Mouse (Mus musculus) heart, embryonic 16.5 days (tissue): ENCODE measurements at regions not wholly inside any gene's neighbourhood (a gene's known extent, or its start where the extent isn't known, plus 50 kb on each side); places are given as distances from the start of the nearest gene placed in this dataset.

Experiments
- ATAC-seq: fragments of 200-750 bp; cut with Nextera tagmentation; replicated peaks from 2 replicates; pipeline ENCODE4 v1.8.0; 2017; ENCODE audit warnings: moderate number of reproducible peaks; ENCODE audit not compliant: insufficient read depth, low FRiP score; ENCODE audit errors: extremely low read depth
- H3K27ac ChIP-seq: fragments of 300-500 bp; sonication (generic); 2 replicates; pipeline ENCODE4 v1.5.1; 2014; ENCODE audit warnings: mild to moderate bottlenecking, low read length, control low read depth, moderate library complexity
- H3K27me3 ChIP-seq: fragments of 300-500 bp; sonication (generic); 2 replicates; pipeline ENCODE4 v1.6.1; 2014; ENCODE audit warnings: low read length, mixed read lengths; ENCODE audit not compliant: control insufficient read depth, insufficient read depth
- H3K36me3 ChIP-seq: fragments of 300-500 bp; sonication (generic); 2 replicates; pipeline ENCODE4 v1.6.1; 2014; ENCODE audit not compliant: control insufficient read depth, insufficient read depth
- H3K4me1 ChIP-seq: fragments of 300-500 bp; sonication (generic); 2 replicates; pipeline ENCODE4 v1.6.1; 2014; ENCODE audit warnings: low read length, mixed read lengths; ENCODE audit not compliant: control insufficient read depth, insufficient read depth
- H3K4me2 ChIP-seq: fragments of 300-500 bp; sonication (generic); 2 replicates; pipeline ENCODE4 v1.6.1; 2014; ENCODE audit warnings: low read depth, mild to moderate bottlenecking, control low read depth, low read length
- H3K4me3 ChIP-seq: fragments of 300-500 bp; sonication (generic); 2 replicates; pipeline ENCODE4 v1.5.1; 2014; ENCODE audit warnings: mild to moderate bottlenecking, control low read depth, low read length
- H3K9ac ChIP-seq: fragments of 300-500 bp; sonication (generic); 2 replicates; pipeline ENCODE4 v1.6.1; 2014; ENCODE audit warnings: low read length, control low read depth
- H3K9me3 ChIP-seq: fragments of 300-500 bp; sonication (generic); replicated peaks from 2 replicates; pipeline ENCODE4 v1.6.1; 2016; ENCODE audit warnings: low read length; ENCODE audit not compliant: control insufficient read depth
- WGBS: fragments of 180-500 bp; shearing (Covaris S2); extraction: QIAGEN DNeasy Blood & Tissue Kit; methylation state at CpG from one replicate; pipeline ENCODE4 v1.1.7; 2014; 5-methylcytosine and 5-hydroxymethylcytosine counted together

DNA sequence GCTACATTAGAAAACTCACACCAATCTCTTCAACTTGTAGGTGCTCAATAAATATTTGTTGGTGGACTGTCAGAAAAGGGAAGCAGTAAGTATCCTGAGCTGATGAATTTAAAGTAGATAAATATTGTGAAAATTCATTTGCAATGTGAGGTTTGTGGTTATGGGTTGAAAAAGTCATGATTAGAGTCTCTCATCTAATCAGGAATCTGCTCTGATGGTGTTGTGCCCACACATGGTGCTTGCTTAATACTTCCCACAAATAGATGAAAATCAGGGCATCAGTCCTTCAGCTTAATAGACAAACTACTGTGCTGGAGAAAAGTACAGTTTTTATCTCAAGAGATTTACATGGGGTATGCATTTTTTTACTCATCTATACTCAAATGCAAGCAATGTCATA, 59.9 kb downstream of the S1pr1 start:
- H3K4me1 ChIP-seq, result no peaks in the 10 kb centered on the region
- no peak for ATAC-seq
- H3K9me3 ChIP-seq, result no peaks in the 10 kb centered on the region
- no peak overlapping the region for H3K4me2 ChIP-seq
- H3K4me3 ChIP-seq, result no peak overlapping the region
- no peaks in the 10 kb centered on the region for H3K27me3 ChIP-seq
- H3K27ac ChIP-seq, result no peak overlapping the region
- no peak overlapping the region for H3K9ac ChIP-seq
- no peaks in the 10 kb centered on the region for H3K36me3 ChIP-seq

DNA sequence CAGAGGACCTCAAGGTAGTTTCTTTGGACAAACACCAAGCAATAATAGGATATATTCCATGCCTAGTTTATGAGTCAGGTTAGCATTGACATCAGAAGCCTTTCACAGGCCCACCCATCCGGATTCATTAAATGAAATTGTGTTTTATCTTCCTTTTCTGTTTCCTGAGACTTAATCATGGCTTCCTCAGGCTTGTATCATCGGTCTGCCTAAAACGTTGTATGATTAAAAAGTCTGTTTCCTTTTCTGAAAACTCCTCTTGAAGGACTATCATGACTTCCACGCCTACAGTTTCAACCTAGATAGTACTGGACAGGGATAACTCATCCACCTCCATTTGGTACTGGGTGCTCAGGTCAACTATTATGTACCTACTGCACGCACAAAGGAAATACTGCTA, 62.6 kb downstream of the S1pr1 start:
- no peaks in the 10 kb centered on the region for H3K36me3 ChIP-seq
- H3K4me3 ChIP-seq, result no peak overlapping the region
- WGBS, result 67% methylated on average over 5 of the region's 5 CpGs
- H3K4me2 ChIP-seq, result no peak overlapping the region
- peaks cover 2% of the 10 kb centered on the region for H3K4me1 ChIP-seq
- ATAC-seq, result no peak
- H3K9ac ChIP-seq, result no peak overlapping the region
- no peaks in the 10 kb centered on the region for H3K9me3 ChIP-seq
- H3K27me3 ChIP-seq, result no peaks in the 10 kb centered on the region
- no peak overlapping the region for H3K27ac ChIP-seq

DNA sequence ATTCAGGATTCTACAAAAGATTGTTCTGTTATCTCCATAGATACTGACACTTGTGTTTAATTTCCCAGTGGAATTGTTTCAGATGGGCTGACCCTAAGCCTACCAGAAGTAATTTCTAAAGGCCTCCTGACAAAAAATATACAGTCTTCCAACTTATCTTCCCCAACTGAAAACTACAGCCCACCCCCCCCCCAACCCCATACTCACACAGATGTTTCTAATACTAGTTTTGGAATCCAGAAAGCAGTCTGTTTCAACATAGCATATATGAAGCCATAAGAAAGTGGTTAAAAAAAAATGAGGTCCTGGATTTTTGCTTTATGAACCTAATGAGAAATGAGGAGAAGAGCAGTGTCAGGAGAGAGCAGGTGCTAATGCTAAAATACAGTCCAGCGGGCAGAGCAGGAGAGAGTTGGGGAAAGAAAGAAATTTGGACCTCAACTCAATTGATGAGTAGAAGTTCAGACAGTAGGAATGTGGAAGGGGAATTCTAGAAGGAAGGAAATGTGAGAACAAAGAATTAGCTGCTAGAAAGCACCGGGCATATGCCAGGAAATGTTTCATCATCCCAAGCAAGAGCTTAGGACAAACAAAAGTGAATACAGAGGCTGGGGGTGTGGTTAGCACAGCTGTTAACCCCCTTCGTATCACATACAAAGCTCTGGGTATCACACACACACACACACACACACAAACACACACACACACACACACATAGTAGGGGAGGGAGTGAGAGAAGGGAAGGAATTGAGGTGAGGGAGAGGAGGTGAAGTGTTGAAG, 65.3 kb downstream of the S1pr1 start:
- Histone ChIP-seq H3K27ac (no peak overlapping the region), H3K4me3 (no peak overlapping the region), H3K9me3 (no peaks in the 10 kb centered on the region), H3K27me3 (no peaks in the 10 kb centered on the region), H3K9ac (no peak overlapping the region), H3K4me1 (peaks cover 23% of the 10 kb centered on the region), H3K36me3 (no peaks in the 10 kb centered on the region), H3K4me2 (no peak overlapping the region)
- ATAC-seq, result no peak
- 63% methylated on average over 3 of the region's 3 CpGs for WGBS

DNA sequence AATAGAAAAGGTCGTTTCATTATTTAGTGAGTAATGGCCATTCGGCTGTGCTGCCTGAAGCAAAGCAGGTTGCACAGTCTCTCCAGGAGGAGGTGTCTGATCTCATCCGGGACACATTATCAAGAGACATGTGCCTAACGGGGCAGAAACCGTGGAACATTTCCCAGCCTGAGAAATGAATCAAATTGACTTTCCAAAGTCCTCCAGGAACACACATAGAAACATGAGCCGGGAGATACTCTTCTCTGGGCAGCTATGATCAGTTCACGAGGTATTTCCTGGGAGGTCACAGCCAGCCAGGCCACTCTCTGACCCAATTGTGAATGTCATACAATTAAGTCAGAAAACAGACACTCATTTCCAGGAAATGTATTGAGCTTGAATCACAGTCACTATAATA, 67.9 kb downstream of the S1pr1 start:
- no peaks in the 10 kb centered on the region for H3K9me3 ChIP-seq
- no peak overlapping the region for H3K4me3 ChIP-seq
- no peak overlapping the region for H3K4me2 ChIP-seq
- peak overlapping the region; percentile 55 for H3K27ac ChIP-seq
- ATAC-seq, result no peak
- H3K36me3 ChIP-seq, result no peaks in the 10 kb centered on the region
- peaks cover 35% of the 10 kb centered on the region for H3K4me1 ChIP-seq
- WGBS, result 36% methylated on average over 7 of the region's 7 CpGs
- peak overlapping the region; percentile 6; the same call in 1 of the 2 replicates for H3K9ac ChIP-seq
- no peaks in the 10 kb centered on the region for H3K27me3 ChIP-seq

DNA sequence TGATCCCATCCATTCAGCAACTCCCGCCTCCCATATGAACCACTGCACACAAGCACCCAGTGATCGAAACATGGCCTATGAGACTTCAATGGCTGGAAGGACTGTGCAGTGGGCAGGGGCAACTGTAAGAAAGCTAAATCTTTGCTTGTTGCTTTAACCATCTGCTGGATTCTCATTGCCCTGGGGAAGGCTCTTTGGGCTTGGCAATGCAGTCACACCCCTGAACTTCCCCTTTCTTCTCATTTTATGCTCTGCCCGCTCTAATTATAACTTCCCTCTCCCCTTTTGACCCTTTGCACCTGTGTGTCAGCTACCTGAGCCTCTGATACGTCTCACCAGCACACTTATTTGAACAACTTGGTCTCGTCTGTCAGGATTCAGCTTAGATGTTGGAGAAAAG, 70.6 kb downstream of the S1pr1 start:
- Histone ChIP-seq H3K9me3 (no peaks in the 10 kb centered on the region), H3K4me1 (peaks cover 44% of the 10 kb centered on the region), H3K27ac (peak overlapping the region; percentile 65), H3K36me3 (no peaks in the 10 kb centered on the region), H3K9ac (0 out of 2 replicates have a peak overlapping the region, but pooled peaks have one; percentile 18), H3K4me3 (no peak overlapping the region), H3K27me3 (no peaks in the 10 kb centered on the region), H3K4me2 (no peak overlapping the region)
- WGBS, result 79% methylated on average over 5 of the region's 5 CpGs
- ATAC-seq, result no peak

DNA sequence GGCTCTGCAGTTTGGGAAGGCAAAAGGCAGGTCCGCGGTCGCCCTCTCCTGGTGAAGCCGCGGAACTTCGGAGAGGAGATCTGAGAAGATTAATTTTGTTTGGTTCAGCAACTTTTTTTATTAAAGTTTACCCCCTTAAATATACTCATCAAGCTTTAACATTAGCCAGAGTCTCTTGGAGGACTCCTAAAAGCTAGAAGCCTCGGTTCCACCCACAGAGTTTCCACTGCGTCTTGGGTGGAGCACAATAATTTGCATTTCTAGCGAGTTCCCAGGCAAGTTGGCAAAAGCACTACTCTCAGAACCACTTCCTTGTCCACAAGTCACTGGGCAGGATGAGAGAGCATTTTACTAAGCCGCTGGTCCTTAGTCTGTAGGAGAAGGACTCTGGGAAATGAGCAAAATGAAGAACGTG, 72.0 kb downstream of the S1pr1 start:
- H3K27me3 ChIP-seq, result no peaks in the 10 kb centered on the region
- H3K9ac ChIP-seq, result no peak overlapping the region
- no peak for ATAC-seq
- H3K27ac ChIP-seq, result peak overlapping the region; percentile 90
- peak overlapping the region; percentile 74 for H3K4me2 ChIP-seq
- H3K4me3 ChIP-seq, result peak overlapping the region; percentile 52
- H3K4me1 ChIP-seq, result peaks cover 44% of the 10 kb centered on the region
- no peaks in the 10 kb centered on the region for H3K36me3 ChIP-seq
- no peaks in the 10 kb centered on the region for H3K9me3 ChIP-seq
- WGBS, result 4% methylated on average over 11 of the region's 11 CpGs

DNA sequence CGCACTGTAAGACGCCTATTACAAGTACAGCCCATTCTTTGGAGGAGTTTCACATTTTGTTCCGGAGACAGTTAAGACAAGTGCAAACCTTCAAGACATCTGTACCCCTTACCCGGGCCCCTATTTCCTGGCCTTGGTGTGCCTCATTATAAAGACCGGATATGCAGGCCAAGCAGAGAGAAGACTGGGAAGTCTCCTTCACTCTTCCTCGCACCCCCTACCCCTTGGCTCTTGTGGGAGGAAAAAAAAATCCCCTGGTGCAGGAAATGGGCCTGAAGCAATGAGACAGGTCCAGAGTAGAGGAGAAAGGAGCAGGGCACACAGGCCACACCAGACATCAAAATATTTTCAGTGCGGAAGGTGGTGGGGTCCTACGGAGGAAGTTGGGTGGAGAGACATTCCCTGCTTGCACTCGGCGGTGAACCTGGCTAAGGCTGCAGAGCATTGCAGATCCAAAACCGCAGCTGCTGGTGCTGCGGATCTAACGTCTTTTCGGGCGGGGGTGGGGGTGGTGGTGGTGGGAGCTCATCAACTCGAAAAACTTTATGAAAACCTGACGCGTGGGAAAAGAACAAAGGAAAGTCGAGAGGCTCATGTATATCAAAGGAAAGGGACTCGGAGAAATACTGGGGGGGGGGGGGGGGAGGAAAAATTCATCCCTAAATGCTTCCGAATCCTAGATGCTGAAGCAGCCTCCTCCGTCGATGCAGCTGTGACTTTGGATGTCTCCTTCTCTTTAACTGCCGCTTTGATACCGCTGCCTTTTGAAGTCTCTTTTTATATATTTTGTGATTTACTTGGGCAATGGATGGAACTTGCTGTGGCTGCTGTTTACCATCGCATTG, 72.6 kb downstream of the S1pr1 start:
- ATAC-seq, result peak; percentile 55
- no peaks in the 10 kb centered on the region for H3K9me3 ChIP-seq
- H3K36me3 ChIP-seq, result no peaks in the 10 kb centered on the region
- WGBS, result 2% methylated on average over 26 of the region's 26 CpGs
- H3K27ac ChIP-seq, result peak overlapping the region; percentile 90
- H3K27me3 ChIP-seq, result no peaks in the 10 kb centered on the region
- H3K4me2 ChIP-seq, result peak overlapping the region; percentile 74
- peak overlapping the region; percentile 69 for H3K9ac ChIP-seq
- H3K4me1 ChIP-seq, result peaks cover 42% of the 10 kb centered on the region
- peak overlapping the region; percentile 52 for H3K4me3 ChIP-seq

DNA sequence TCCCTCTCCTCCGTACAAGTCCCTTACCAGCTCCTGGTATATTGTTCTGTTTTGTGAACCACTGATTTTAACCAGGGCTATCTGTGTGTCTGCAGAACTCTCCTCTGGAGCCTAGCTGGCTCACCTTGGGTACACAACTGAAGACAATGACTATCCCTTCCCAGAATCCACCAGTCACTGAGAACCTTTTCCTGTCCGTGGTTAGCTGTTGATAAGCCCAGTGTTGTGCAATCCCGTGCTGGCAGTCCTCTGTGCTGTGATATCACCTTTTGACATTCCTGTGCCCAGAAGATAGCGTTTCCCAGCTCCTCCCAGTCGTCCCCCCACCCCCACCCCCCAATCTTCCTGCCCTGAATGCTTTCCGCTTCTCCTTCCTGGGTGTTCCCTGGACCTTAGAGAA, 73.5 kb downstream of the S1pr1 start:
- Histone ChIP-seq H3K4me2 (peak overlapping the region; percentile 74), H3K27ac (peak overlapping the region; percentile 90), H3K4me1 (peaks cover 36% of the 10 kb centered on the region), H3K9me3 (no peaks in the 10 kb centered on the region), H3K27me3 (no peaks in the 10 kb centered on the region), H3K36me3 (no peaks in the 10 kb centered on the region), H3K4me3 (peak overlapping the region; percentile 14; the same call in 1 of the 2 replicates), H3K9ac (peak overlapping the region; percentile 69; the same call in 1 of the 2 replicates)
- WGBS, result 6% methylated on average over 6 of the region's 6 CpGs
- ATAC-seq, result peak; percentile 80

DNA sequence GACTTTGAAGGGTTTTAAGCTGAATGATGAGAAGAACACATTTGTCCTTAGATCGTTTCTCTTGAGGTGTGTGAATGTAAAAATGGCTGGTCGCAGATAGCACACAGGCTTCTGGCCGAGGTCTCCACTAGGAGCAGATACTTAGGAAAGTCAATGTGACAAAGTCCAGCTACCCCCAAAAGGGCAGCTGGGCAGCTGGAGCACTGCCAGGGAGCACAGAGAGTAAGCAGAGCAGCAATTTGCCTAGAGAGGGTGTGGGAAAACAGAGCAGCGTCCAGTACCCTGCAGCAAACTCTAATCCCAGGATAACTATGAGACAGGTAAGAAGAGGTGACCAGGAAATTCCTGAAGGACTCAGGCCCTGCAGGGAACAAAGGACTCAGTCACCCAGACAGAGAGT, 79.4 kb downstream of the S1pr1 start:
- Histone ChIP-seq H3K4me3 (no peak overlapping the region), H3K27me3 (no peaks in the 10 kb centered on the region), H3K4me1 (peaks cover 18% of the 10 kb centered on the region), H3K9ac (no peak overlapping the region), H3K36me3 (no peaks in the 10 kb centered on the region), H3K9me3 (no peaks in the 10 kb centered on the region), H3K4me2 (no peak overlapping the region), H3K27ac (peak overlapping the region; percentile 89)
- peak; percentile 81 for ATAC-seq
- 37% methylated on average over 4 of the region's 4 CpGs for WGBS
